Mouse (Mus musculus) gastrocnemius, postnatal 14 days (tissue): ENCODE measurements at regions not wholly inside any gene's neighbourhood (a gene's known extent, or its start where the extent isn't known, plus 50 kb on each side); places are given as distances from the start of the nearest gene placed in this dataset.

Source experiments
- DNase-seq: peaks from one replicate; pipeline ENCODE4 v3.0.0; 2021; ENCODE audit warnings: mixed read lengths
- intact Hi-C: fragments of 180-260 bp; cut with DNase I; formaldehyde crosslinking; loops from one replicate; pipeline ENCODE4 v1.15.1; 2025; ENCODE audit warnings: low total_unique reads

DNA sequence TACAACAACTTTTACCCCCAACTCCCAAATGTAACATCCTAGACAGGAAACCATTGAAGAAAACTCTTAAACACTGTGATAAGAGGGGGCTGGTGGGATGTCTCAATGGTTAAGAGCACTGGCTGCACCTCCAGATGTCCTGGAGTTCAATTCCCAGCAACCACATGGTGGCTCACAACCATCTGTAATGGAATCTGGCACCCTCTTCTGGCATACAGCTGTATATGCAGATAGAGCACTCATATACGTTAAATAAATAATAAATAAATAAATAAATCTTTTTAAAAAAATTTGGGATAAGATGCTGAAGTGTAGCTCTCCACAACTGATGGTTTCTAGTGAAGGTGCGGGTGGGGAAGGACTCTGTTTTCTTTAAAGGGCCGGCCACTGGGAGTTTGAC lies 69.3 kb downstream of the Kctd15 start:
- intact Hi-C loops, result no loop called here
- no peak for DNase-seq

- intact Hi-C loops, result no loop called here
- DNase-seq, result no peak
Observed at GRCm38 (mm10) chr7:34585312-34585865, 71.1 kb downstream of the Kctd15 start.

DNA sequence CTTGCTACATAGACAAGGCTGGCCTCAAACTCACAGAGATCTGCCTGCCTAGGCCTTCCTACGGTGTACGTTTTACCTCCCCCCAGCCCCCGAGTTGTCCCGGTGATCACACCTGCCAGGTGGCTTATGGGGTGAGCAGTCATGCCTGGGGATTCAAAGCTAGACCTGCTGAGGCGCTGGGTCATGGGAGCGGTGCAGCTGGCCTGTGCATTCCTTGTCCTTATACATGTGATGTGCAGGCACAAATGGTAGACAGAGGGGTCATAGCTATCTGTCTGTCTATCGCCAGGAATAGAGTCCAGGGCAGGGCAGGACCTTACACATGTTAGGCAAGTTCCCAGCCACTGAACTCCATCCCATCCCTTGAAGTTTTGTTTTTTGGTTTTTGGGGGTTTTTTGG lies 71.7 kb downstream of the Kctd15 start:
- intact Hi-C loops, result no loop called here
- DNase-seq, result no peak

DNA sequence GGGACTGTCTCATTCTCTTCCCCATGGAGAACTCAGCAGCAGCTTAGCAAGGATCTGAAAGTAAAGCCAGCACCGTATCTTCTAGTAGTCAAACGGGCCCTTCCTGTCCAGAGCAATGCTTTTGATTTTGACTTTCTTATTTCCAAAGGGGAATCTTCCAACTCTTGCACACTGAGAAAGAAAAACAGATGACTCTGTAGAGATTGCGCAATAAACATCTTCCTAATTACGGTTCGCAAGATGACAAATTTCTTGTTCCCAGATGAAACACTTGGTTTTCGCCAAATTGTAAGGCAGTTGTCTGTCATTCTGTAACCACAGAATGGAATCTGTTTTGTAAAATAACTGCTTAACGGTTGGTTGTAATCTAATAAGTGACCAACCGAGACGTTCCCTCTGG lies 75.7 kb downstream of the Kctd15 start:
- intact Hi-C loops, result no loop called here
- DNase-seq, result no peak

DNA sequence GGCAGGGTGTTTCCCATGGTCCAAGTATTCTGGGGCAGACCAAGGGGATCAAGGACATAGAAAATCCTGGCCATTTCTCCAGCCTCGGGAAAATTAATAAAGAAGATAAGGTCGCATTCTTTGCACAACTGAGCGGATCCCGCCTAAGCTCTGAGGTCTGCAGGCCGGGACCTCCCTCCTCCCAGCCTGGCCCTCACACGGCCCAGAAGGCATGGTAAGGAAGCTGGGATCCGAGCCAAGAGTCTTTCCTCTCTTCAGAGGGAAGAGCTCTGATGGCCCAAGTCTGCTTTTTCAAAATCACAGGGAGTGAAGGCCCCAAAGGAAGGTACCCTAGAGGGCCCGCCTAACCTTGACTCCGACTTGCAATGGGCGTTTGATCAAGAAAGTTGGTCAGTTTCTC lies 85.2 kb downstream of the Kctd15 start:
- intact Hi-C loops, result no loop called here
- peak; percentile 44 for DNase-seq

DNA sequence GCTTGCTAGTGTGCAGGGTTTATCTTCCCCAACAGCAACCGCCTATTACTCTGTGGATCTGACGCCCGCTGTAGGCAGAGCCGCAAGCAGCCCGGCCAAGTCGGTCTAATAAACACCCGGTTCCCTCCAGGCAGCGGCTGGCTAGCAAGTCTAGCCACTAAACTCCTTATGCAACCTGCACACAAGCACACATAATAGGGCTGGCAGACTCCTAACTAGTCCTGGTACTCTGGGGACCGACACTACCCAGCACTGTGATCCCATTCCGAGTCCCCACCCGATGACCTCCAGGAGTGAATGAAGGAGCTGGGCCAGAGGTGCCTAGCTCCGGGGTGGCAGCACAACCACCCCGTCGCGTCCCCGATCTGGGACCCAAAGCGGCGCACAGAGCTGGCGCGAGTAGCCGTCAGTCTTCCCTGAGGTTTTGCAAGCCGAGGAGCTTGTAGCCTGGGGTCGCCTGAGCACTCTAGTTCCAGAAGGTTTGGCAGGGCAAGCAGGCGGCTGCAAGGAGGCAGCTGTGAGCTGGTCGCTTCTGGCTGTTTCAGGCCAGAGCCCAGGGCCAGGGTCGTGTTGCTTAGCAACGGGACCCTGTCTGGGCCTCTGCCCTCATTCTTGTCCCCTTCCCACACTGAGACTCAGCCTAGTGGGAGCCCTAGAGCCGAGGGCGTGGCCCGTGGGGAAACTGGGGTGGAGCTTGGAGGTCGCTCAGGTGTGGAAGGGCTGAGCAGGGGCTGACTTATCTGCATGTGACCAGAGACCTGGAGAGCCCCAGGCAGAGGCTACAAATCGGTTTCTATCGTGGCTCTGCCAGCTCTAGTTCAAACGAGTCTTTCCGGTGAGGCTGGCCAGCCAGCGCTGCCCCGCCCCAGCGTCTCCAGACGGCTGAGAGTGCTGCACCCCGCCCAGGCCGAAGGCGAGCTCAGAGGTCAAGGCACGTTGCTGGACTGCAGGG lies 86.1 kb downstream of the Kctd15 start:
- DNase-seq, result peak; percentile 74
- intact Hi-C loops, result no loop called here

GRCm38 (mm10) chr7:34569747-34570113 lies 86.8 kb downstream of the Kctd15 start:
- intact Hi-C loops, result no loop called here
- no peak for DNase-seq

DNA sequence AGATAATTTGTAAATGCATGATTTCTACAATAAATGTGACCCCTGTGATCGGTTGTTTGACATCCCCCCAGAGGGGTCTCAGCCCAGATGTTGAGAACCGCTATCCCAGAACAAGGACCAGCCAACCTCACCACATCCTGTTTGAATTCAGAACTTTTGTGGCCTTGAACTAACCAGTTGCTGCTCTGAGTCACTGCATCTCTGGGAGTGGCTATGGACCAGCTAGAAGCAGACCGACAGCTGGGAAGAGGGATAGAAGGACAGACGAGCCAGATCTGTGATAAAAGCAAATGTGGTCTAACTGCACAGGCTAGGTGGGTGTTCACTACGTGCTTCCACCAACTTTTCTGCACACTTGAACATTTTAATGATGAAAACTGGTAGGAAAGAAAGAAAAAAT lies 89.0 kb downstream of the Kctd15 start:
- intact Hi-C loops, result no loop called here
- DNase-seq, result no peak

DNA sequence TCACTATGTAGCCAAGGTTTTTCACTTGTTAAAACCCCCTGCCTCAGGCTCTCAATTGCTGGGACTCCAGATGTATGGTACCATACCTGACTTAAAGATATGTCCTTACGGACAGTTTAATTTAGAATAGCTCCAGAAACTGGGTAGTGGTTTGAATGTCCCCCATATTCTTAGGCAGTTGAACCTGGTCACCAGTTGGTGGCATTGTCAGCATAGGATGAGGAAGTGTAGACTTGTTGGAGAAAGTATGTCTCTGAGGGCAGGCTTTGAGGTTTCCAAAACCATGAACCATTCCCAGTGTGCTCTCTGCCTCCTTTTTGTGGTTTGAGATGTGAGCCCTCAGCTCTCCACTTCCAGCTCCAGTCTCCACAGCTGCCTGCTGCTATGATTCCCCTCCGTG lies 94.4 kb downstream of the Kctd15 start:
- intact Hi-C loops, result no loop called here
- no peak for DNase-seq

GRCm38 (mm10) chr7:34558615-34559343 lies 97.8 kb downstream of the Kctd15 start:
- intact Hi-C loops, result no loop called here
- no peak for DNase-seq

GRCm38 (mm10) chr7:34555196-34555595 lies 101.3 kb downstream of the Kctd15 start:
- DNase-seq, result no peak
- intact Hi-C loops, result no loop called here

- DNase-seq, result no peak
- intact Hi-C loops, result no loop called here
Observed at GRCm38 (mm10) chr7:34546609-34547316, 109.8 kb downstream of the Kctd15 start.

- intact Hi-C loops, result no loop called here
- no peak for DNase-seq
Observed at GRCm38 (mm10) chr7:34545906-34546305, 110.6 kb downstream of the Kctd15 start.

DNA sequence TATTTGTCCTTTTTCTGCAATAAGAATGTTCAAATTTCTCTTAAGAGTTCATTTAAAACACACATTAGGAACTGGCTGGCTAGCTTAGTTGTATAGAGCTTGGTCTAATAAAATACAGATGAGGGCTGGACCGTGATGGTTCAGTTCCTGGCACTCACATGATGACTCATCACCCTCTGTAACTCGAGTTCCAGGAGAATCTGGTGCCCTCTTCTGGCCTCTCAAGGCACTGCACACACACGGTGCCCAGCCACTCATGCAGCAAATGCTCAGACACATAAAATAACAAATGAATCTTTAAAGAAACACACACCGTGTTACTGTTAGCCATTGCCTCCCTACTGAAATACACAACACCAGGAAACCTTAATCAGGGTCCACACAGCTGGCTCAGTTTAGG lies 114.6 kb downstream of the Kctd15 start:
- intact Hi-C loops, result no loop called here
- DNase-seq, result no peak

DNA sequence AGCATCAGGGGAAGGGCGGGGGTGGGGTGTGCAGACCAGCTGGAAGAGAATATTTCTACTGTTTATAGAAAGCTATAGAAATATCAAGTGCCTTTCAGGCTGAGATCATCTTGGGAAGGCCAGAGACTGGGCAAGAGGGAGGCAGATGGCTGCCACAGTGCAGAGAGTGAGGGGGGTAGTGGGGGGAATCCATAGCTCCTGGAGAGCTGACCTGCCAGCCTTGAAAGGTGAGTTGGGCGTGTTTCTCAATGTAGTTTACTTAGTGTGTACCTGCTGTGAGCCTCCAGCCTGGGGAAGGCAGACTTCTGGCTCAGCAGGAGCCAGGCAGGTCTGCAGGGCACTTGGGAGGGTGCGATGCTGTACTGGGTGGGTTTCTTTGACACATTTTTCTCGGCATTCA lies 115.5 kb downstream of the Kctd15 start:
- no peak for DNase-seq
- intact Hi-C loops, result no loop called here

GRCm38 (mm10) chr7:34539856-34540255 lies 116.7 kb downstream of the Kctd15 start:
- intact Hi-C loops, result no loop called here
- no peak for DNase-seq

DNA sequence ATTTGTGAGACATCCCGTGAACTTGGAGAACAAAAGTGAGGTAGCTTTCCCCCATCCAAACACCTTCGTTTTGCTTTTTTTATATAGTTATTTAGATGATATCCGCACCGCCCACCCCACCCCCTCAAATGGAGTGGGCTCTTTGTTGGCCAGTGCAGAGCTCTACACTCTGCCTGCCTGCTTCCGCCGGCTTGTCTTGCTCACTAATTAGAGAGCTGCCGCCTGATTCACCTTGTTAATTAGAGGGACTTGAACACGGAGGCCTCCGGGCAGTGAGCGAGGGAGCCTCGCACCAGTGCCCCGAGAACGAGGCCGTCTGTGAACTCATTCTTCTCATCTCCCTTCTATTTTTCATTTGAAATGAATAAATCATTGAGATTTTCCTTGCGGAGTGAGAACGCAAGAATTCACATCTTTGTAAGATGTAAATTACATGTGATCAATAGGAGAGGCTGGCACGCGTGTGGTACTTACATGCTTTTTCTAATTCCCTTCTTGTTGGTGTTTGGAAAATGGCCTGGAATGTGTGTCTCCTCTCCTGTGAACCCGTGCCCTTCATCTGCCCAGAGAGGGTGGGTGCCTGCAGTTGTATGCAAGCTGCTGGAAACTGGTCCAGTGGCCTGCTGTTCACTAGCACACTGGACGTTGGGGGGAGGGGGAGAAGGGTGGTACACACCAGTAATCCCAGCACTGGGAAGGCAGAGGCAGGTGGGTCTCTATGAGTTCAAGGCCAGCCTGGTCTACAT lies 118.0 kb downstream of the Kctd15 start:
- intact Hi-C loops, result no loop called here
- no peak for DNase-seq

DNA sequence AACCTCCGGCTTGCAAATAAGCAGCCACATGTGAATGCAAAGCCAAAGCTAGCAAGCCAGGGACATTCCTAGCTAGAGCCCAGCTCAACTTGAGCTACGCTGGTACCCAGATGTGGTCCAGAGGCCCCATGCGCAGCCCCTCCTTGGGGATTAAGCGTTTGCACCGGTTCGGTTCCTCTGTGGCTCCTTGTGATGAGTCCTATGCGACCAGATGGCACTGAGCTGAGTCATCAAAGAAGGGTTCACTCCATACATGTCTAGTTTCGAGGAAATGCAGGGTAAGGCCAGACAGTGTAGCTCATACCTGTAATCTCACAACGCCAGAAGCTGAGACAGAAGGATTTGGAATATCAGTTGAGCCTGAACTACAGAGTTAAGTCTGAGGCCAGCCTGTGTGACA lies 119.4 kb downstream of the Kctd15 start:
- intact Hi-C loops, result no loop called here
- no peak for DNase-seq

DNA sequence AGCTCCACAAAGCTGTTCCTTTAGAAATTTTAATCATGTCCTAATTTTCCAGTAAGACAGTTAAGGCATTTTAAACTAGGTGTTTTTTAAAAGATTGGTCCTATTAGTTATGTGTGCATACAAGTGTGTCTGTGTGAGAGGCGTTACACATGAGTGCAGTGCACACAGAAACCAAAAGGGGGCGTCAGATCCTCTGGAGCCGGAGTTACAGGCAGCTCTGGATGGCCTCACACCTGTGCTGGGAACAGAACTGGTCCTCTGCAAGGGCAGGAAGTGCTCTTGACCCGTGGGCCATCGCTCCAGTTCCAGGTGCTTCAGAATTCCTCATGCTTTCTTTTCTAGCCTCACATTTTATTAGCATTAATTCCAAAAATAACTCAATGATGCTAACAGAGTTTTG lies 122.3 kb downstream of the Kctd15 start:
- intact Hi-C loops, result no loop called here
- DNase-seq, result no peak
